In the genomic region with DNA sequence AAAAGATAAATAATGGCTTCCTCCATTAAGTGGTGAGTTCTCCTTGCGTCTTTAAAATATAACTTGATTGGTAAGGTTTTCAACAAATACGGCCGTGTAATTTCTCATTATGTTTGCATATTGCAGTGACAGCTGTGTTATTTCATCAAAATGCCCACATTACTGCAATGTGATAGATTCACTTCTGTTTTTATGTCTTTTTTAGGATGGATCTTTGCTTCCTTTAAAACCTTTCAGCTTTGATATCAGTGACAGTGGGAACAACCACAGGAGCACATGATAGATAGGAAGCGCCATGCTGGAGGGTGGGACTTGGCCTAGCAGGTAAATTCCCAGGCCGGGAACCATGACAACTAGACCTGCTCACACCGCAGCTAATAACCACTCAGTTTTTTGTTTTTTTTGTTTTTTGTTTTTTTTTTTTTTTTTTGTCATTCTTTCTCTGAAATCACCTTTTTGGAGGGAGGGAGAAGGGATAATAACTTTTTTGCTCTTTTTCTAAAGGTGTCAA, we compare ENCODE assay signal across 23 mouse cellular contexts.
DNase-seq lines count a peak whose midpoint lies in the region; ATAC-seq and TF ChIP-seq lines count a peak whose summit lies in the region.
"Had no signal": no experiment of that assay in that cellular context is flagged by ENCODE, and none has a peak within 500 bp of the region (broad histone marks: within the 10 kb centered on the region; RNA-seq: fewer than 3 reads in every experiment).

No protein-coding gene starts in this region.

- H3K9ac ChIP-seq in midbrain, embryonic 11.5 days (ENCODE audit: low read length) = no peak overlapping the region
- no peak overlapping the region for H3K9ac ChIP-seq in midbrain, embryonic 14.5 days (replicated peaks; ENCODE audit: low read length)
- H3K9ac ChIP-seq in forebrain, postnatal 0 days = no peak overlapping the region
- H3K9ac ChIP-seq: embryonic facial prominence, embryonic 15.5 days; heart, embryonic 15.5 days; hindbrain, embryonic 13.5 days had no signal

- TF ChIP-seq CTCF in forebrain, postnatal 0 days (IDR thresholded peaks at IDR 0.05; ENCODE audit: low read depth) = no peak

- ATAC-seq in midbrain, embryonic 11.5 days (ENCODE audit: low FRiP score) = no peak
- no peak for ATAC-seq in midbrain, embryonic 14.5 days (ENCODE audit: low FRiP score, low TSS enrichment)
- no peak for ATAC-seq in forebrain, postnatal 0 days
- ATAC-seq: hindbrain, postnatal 0 days had no signal

- no peaks in the 10 kb centered on the region for H3K27me3 ChIP-seq in midbrain, embryonic 11.5 days (ENCODE audit: control insufficient read depth, insufficient read depth, low read length)
- H3K27me3 ChIP-seq in midbrain, embryonic 14.5 days (ENCODE audit: control insufficient read depth, insufficient read depth, low read length) = no peaks in the 10 kb centered on the region
- no peaks in the 10 kb centered on the region for H3K27me3 ChIP-seq in forebrain, postnatal 0 days (ENCODE audit: insufficient read depth, low read length)
- H3K27me3 ChIP-seq: embryonic facial prominence, embryonic 15.5 days; heart, embryonic 15.5 days; hindbrain, embryonic 13.5 days had no signal

- peaks cover 10% of the 10 kb centered on the region for H3K4me1 ChIP-seq in midbrain, embryonic 11.5 days (ENCODE audit: control insufficient read depth, insufficient read depth, low read length)
- peaks cover 23% of the 10 kb centered on the region for H3K4me1 ChIP-seq in midbrain, embryonic 14.5 days (ENCODE audit: control insufficient read depth, insufficient read depth, low read length)
- H3K4me1 ChIP-seq in forebrain, postnatal 0 days (ENCODE audit: insufficient read depth) = no peaks in the 10 kb centered on the region
- H3K4me1 ChIP-seq: heart, embryonic 15.5 days had no signal

- peak; percentile 48 for DNase-seq in heart, adult 11 months
- no peak for DNase-seq in heart, adult 8-10 months (ENCODE audit: low spot score)
- peak; percentile 59 for DNase-seq in midbrain, embryonic 11.5 days (ENCODE audit: low spot score, missing footprints)
- no peak for DNase-seq in midbrain, embryonic 14.5 days
- DNase-seq in forebrain, postnatal 0 days = no peak
- no peak for DNase-seq in spleen, adult 12 weeks (ENCODE audit: low spot score)
- no peak for DNase-seq in ovary, adult 18-20 months (ENCODE audit: low spot score)
- DNase-seq: adrenal gland, adult 2 months; adrenal gland, postnatal 36 days; cerebellum, adult 11 months; cerebellum, adult 9-10 months; cerebellum, postnatal 36 days; gastrocnemius, adult 2 months; gastrocnemius, postnatal 25 days; heart, adult 18-20 months; heart, postnatal 14 days; kidney, adult 11 months had no signal

- no peaks in the 10 kb centered on the region for H3K9me3 ChIP-seq in midbrain, embryonic 11.5 days (ENCODE audit: control insufficient read depth, low read length)
- H3K9me3 ChIP-seq in midbrain, embryonic 14.5 days (ENCODE audit: control insufficient read depth, low read length) = no peaks in the 10 kb centered on the region
- no peaks in the 10 kb centered on the region for H3K9me3 ChIP-seq in forebrain, postnatal 0 days (ENCODE audit: low read length)
- H3K9me3 ChIP-seq: embryonic facial prominence, embryonic 15.5 days; heart, embryonic 15.5 days; hindbrain, embryonic 13.5 days had no signal

- H3K27ac ChIP-seq in midbrain, embryonic 11.5 days (ENCODE audit: low read depth, low read length) = no peak overlapping the region
- H3K27ac ChIP-seq in midbrain, embryonic 14.5 days (replicated peaks; ENCODE audit: low read depth, low read length) = no peak overlapping the region
- H3K27ac ChIP-seq in forebrain, postnatal 0 days (ENCODE audit: low read depth, low read length) = peak overlapping the region; percentile 36; the same call in 1 of the 2 replicates
- H3K27ac ChIP-seq: embryonic facial prominence, embryonic 15.5 days; gastrocnemius, adult 2 months; heart, embryonic 15.5 days; hindbrain, postnatal 0 days had no signal

- no peak overlapping the region for H3K4me2 ChIP-seq in midbrain, embryonic 11.5 days
- H3K4me2 ChIP-seq in midbrain, embryonic 14.5 days (ENCODE audit: low read length) = no peak overlapping the region
- H3K4me2 ChIP-seq in forebrain, postnatal 0 days (ENCODE audit: low read depth) = no peak overlapping the region
- H3K4me2 ChIP-seq: embryonic facial prominence, embryonic 15.5 days; heart, embryonic 11.5 days; heart, embryonic 15.5 days; hindbrain, embryonic 13.5 days had no signal

- H3K4me3 ChIP-seq in midbrain, embryonic 11.5 days (ENCODE audit: low read depth, low read length) = no peak overlapping the region
- no peak overlapping the region for H3K4me3 ChIP-seq in midbrain, embryonic 14.5 days (replicated peaks; ENCODE audit: low read depth, low read length)
- no peak overlapping the region for H3K4me3 ChIP-seq in forebrain, postnatal 0 days (ENCODE audit: low read depth, low read length)
- H3K4me3 ChIP-seq: embryonic facial prominence, embryonic 15.5 days; erythroblast, embryonic 14.5 days; gastrocnemius, adult 2 months; heart, embryonic 15.5 days; hindbrain, embryonic 13.5 days had no signal

- 94% methylated on average over 6 of the region's 6 CpGs for WGBS in midbrain, embryonic 11.5 days
- WGBS in midbrain, embryonic 14.5 days = 89% methylated on average over 6 of the region's 6 CpGs
- WGBS in forebrain, postnatal 0 days = 69% methylated on average over 6 of the region's 6 CpGs

- H3K36me3 ChIP-seq in midbrain, embryonic 11.5 days (ENCODE audit: control insufficient read depth, insufficient read depth, low read length) = no peaks in the 10 kb centered on the region
- no peaks in the 10 kb centered on the region for H3K36me3 ChIP-seq in midbrain, embryonic 14.5 days (ENCODE audit: control insufficient read depth, insufficient read depth, low read length)
- no peaks in the 10 kb centered on the region for H3K36me3 ChIP-seq in forebrain, postnatal 0 days (ENCODE audit: insufficient read depth)
- H3K36me3 ChIP-seq: embryonic facial prominence, embryonic 15.5 days; heart, embryonic 15.5 days; hindbrain, embryonic 13.5 days had no signal

Comparison
In these comparisons a context has a peak if more than half of its experiments do, and no peak if none do; other contexts are left out.
1. DNase-seq: peak in heart, adult 11 months (single experiment) and midbrain, embryonic 11.5 days (single experiment); none in heart, adult 8-10 months (single experiment), midbrain, embryonic 14.5 days (single experiment), forebrain, postnatal 0 days (single experiment), spleen, adult 12 weeks (single experiment) and ovary, adult 18-20 months (single experiment).